Mouse (Mus musculus) heart, postnatal 0 days (tissue): Measurements from ENCODE around the gene Htra2.

ENCODE experiments used
- CTCF ChIP-seq: IDR thresholded peaks from 2 replicates; pipeline ENCODE4 v1.5.1; 2016; ENCODE audit warnings: antibody characterized with exemption, control low read depth, low read depth
- EP300 ChIP-seq: IDR thresholded peaks from 2 replicates; pipeline ENCODE4 v1.6.1; 2016; ENCODE audit warnings: antibody characterized with exemption, low read depth

DNA sequence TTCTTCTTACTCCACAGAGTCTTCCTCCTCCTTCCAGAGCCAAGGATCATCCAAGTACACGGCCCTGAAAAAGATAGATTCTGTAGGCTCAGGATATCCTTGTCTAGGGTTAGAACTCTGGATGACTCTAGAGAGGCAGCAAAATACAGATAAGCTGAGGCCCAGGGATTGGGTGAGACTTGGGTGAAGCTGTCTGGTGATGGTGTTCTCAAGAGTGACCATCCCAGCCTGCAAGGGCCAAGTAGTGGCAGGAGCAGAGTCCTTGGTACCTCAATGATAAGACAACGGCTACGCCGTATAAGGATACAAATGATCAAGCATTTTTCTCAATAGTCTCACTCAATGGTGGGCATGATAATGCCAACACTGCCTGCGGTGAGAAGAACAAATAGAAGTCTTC is 51.2 kb downstream of the Htra2 start:
- TF ChIP-seq EP300 (no peak), CTCF (no peak)
